Mouse (Mus musculus) heart, embryonic 11.5 days (tissue): ENCODE measurements at regions not wholly inside any gene's neighbourhood (a gene's known extent, or its start where the extent isn't known, plus 50 kb on each side); places are given as distances from the start of the nearest gene placed in this dataset.

Source experiments
- ATAC-seq: fragments of 200-750 bp; cut with Nextera tagmentation; replicated peaks from 2 replicates; pipeline ENCODE4 v1.8.0; 2017; ENCODE audit warnings: moderate library complexity; ENCODE audit not compliant: insufficient number of reproducible peaks, low FRiP score, low TSS enrichment
- H3K27ac ChIP-seq: fragments of 300-500 bp; sonication (generic); 2 replicates; pipeline ENCODE4 v1.5.1; 2014; ENCODE audit warnings: mild to moderate bottlenecking, low read depth, low read length
- H3K27me3 ChIP-seq: fragments of 300-500 bp; sonication (generic); 2 replicates; pipeline ENCODE4 v1.6.1; 2014; ENCODE audit warnings: mild to moderate bottlenecking, low read length, mixed read lengths; ENCODE audit not compliant: control insufficient read depth, insufficient read depth
- H3K36me3 ChIP-seq: fragments of 300-500 bp; sonication (generic); 2 replicates; pipeline ENCODE4 v1.6.1; 2014; ENCODE audit warnings: mild to moderate bottlenecking, low read length, moderate library complexity, mixed read lengths; ENCODE audit not compliant: control insufficient read depth, insufficient read depth
- H3K4me1 ChIP-seq: fragments of 300-500 bp; sonication (generic); 2 replicates; pipeline ENCODE4 v1.6.1; 2014; ENCODE audit warnings: low read length; ENCODE audit not compliant: control insufficient read depth, insufficient read depth
- H3K4me2 ChIP-seq: fragments of 300-500 bp; sonication (generic); 2 replicates; pipeline ENCODE4 v1.6.1; 2014; ENCODE audit warnings: mild to moderate bottlenecking, moderate library complexity
- H3K4me3 ChIP-seq: fragments of 300-500 bp; sonication (generic); 2 replicates; pipeline ENCODE4 v1.5.1; 2014; ENCODE audit warnings: low read depth, low read length
- H3K9ac ChIP-seq: fragments of 300-500 bp; sonication (generic); 2 replicates; pipeline ENCODE4 v1.6.1; 2014; ENCODE audit warnings: mild to moderate bottlenecking, low read depth, low read length, moderate library complexity
- H3K9me3 ChIP-seq: fragments of 300-500 bp; sonication (generic); replicated peaks from 2 replicates; pipeline ENCODE4 v1.6.1; 2016; ENCODE audit warnings: low read length; ENCODE audit not compliant: control insufficient read depth
- WGBS: fragments of 180-500 bp; shearing (Covaris S2); extraction: QIAGEN DNeasy Blood & Tissue Kit; methylation state at CpG from one replicate; pipeline ENCODE4 v1.1.7; 2014; ENCODE audit not compliant: insufficient replicate concordance; 5-methylcytosine and 5-hydroxymethylcytosine counted together

DNA sequence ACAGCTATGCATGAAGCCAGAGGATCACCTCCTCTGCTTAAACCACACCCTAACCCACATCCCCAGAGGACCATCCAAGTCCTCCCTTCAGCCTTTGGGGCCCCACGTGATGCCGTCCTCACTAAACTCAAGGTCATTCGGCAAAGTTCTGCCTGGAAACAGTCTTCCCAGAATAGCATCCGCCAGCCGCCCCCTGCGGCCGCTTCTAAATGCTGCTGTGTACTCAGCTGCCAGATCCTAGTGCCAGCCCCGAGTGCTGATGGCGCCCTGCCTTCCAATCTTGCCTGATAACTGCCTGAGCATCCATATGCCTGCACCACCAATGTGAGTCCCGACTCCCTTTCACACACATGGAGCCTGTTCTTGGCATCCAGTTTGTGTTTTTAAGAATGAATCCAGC lies 247.9 kb upstream of the Sulf2 start:
- no peaks in the 10 kb centered on the region for H3K36me3 ChIP-seq
- peak overlapping the region; percentile 94 for H3K27ac ChIP-seq
- 45% methylated on average over 10 of the region's 10 CpGs for WGBS
- H3K9ac ChIP-seq, result peak overlapping the region; percentile 46
- H3K4me2 ChIP-seq, result peak overlapping the region; percentile 36
- H3K4me1 ChIP-seq, result peaks cover 31% of the 10 kb centered on the region
- no peak for ATAC-seq
- no peaks in the 10 kb centered on the region for H3K9me3 ChIP-seq
- H3K4me3 ChIP-seq, result no peak overlapping the region
- H3K27me3 ChIP-seq, result no peaks in the 10 kb centered on the region

DNA sequence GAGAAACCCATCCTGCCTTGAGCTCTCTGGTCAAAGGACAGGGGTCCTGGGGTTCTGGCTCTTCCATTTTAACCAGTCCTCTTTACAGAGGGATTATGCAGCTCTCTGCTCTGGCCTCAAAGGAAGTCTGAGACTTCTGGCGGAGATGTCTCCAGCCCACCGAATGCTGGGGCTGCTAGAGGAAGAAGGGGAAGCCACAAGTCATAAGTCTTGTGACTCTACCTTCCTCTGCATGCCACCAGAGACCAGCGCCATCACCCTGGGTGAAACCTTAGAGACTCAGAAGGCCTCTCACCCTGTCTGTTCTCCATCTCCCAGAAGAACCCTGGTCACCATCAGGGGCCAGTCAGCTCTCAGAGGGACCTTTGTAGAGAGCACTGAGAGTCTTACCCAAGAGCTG lies 246.4 kb upstream of the Sulf2 start:
- ATAC-seq, result no peak
- Histone ChIP-seq H3K9ac (no peak overlapping the region), H3K4me2 (no peak overlapping the region), H3K27ac (no peak overlapping the region), H3K27me3 (no peaks in the 10 kb centered on the region), H3K36me3 (no peaks in the 10 kb centered on the region), H3K4me1 (peaks cover 35% of the 10 kb centered on the region), H3K9me3 (no peaks in the 10 kb centered on the region), H3K4me3 (no peak overlapping the region)
- WGBS, result 87% methylated on average over 3 of the region's 3 CpGs

DNA sequence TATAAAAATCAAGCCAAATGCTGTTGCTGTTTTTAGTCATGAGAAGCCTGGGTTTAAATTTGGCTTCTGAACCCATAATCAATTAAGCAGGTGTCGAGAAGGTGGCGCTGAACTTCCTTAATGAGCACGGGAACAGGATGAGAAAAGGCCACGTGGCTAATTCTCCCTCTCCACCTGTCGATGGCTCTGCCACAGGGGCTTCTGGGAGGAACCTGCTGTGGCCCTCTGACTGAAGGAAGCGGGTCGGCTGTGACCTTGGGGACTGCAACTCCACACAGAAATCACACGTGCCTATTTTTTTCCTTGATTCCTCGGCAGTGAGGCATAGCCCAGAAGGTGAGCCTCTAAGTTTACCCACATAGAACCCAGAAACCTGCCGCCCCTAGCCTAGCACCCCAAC lies 244.8 kb upstream of the Sulf2 start:
- peaks cover 32% of the 10 kb centered on the region for H3K4me1 ChIP-seq
- no peak for ATAC-seq
- H3K36me3 ChIP-seq, result no peaks in the 10 kb centered on the region
- 46% methylated on average over 10 of the region's 10 CpGs for WGBS
- no peaks in the 10 kb centered on the region for H3K9me3 ChIP-seq
- no peak overlapping the region for H3K4me2 ChIP-seq
- no peaks in the 10 kb centered on the region for H3K27me3 ChIP-seq
- H3K9ac ChIP-seq, result peak overlapping the region; percentile 49; the same call in 1 of the 2 replicates
- no peak overlapping the region for H3K4me3 ChIP-seq
- H3K27ac ChIP-seq, result peak overlapping the region; percentile 97

DNA sequence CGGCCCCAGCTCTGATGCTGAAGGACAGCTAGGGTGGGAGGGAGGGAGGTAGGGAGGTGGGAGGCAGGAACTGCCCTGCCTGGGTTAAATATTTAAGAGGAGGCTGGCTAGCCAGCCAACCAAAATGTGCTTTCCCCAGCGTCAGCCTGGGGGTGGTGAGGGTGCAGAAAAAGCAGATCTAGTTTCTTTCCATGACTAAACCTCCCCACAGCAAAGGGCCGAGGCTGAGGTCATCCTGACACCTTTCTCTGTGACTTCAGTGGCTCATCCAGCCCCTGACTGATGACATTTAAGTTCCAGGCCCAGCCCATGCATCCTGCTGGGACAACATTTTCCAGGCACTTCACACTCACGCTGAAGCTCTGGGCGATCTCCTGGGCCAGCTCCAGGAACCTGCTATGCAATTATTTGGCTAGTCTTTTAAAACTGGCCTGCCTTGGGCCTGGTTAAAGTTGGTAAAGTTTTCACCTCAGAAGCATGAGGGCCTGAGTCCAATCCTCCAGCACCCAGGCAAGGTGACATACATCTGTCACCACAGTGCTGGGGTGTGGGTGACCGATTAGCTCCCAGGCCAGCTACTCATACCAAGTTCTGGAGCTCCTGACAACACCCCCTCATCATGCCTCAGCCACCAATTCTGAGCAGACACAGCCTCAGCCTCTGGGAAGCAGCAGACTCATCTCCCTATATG lies 243.8 kb upstream of the Sulf2 start:
- peak overlapping the region; percentile 49 for H3K9ac ChIP-seq

DNA sequence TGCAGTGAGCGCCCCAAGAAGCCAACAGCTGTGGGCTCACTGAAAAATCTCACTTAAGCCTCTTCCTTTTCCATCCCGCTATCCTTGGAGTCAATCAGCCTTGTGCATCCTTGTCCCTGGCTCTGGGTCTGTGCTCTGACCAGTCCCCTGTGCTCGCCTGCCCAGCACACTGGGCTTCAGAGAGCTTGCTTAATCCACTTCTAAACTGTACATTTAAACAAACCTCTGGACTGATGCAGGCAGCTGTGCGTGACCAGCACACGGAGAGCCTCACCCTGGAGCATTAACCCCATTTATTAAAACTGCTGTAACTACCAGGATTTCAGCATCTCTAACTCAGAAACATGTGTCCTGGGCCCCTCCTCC lies 243.3 kb upstream of the Sulf2 start:
- no peak for ATAC-seq
- no peak overlapping the region for H3K4me2 ChIP-seq
- no peak overlapping the region for H3K4me3 ChIP-seq
- H3K4me1 ChIP-seq, result peaks cover 32% of the 10 kb centered on the region
- 46% methylated on average over 5 of the region's 5 CpGs for WGBS
- H3K9me3 ChIP-seq, result no peaks in the 10 kb centered on the region
- H3K9ac ChIP-seq, result peak overlapping the region; percentile 68
- H3K36me3 ChIP-seq, result no peaks in the 10 kb centered on the region
- peak overlapping the region; percentile 97 for H3K27ac ChIP-seq
- no peaks in the 10 kb centered on the region for H3K27me3 ChIP-seq

More for the DNA sequence above, 243.8 kb upstream of the Sulf2 start:
- Histone ChIP-seq H3K27ac (peak overlapping the region; percentile 97), H3K36me3 (no peaks in the 10 kb centered on the region), H3K4me2 (no peak overlapping the region), H3K4me1 (peaks cover 32% of the 10 kb centered on the region), H3K4me3 (no peak overlapping the region), H3K9me3 (no peaks in the 10 kb centered on the region), H3K27me3 (no peaks in the 10 kb centered on the region)
- peak; percentile 48 for ATAC-seq
- 6% methylated on average over 6 of the region's 6 CpGs for WGBS

DNA sequence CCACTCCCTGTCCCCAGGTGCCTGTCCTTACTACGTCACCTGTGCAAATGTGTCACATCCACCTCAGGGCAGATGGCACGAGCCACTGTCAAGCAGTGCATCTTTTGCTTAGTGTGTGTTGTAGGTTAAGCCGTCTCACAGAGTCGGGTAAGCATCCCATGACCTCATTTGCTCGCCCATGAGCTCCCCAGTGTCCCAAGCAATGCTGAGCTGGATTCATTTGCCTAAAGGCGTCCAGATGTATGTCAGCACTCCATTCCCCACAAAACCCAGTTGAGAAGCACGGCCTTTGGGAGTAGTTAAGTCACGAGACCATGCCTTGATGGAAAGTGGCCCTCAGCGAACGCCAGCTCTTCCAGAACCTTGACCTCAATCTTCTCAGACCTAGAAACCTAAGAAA lies 242.7 kb upstream of the Sulf2 start:
- no peak overlapping the region for H3K4me2 ChIP-seq
- H3K4me1 ChIP-seq, result peaks cover 32% of the 10 kb centered on the region
- no peaks in the 10 kb centered on the region for H3K36me3 ChIP-seq
- no peaks in the 10 kb centered on the region for H3K9me3 ChIP-seq
- peak overlapping the region; percentile 68 for H3K9ac ChIP-seq
- H3K27ac ChIP-seq, result peak overlapping the region; percentile 97
- no peak for ATAC-seq
- H3K27me3 ChIP-seq, result no peaks in the 10 kb centered on the region
- WGBS, result 76% methylated on average over 10 of the region's 10 CpGs
- no peak overlapping the region for H3K4me3 ChIP-seq

DNA sequence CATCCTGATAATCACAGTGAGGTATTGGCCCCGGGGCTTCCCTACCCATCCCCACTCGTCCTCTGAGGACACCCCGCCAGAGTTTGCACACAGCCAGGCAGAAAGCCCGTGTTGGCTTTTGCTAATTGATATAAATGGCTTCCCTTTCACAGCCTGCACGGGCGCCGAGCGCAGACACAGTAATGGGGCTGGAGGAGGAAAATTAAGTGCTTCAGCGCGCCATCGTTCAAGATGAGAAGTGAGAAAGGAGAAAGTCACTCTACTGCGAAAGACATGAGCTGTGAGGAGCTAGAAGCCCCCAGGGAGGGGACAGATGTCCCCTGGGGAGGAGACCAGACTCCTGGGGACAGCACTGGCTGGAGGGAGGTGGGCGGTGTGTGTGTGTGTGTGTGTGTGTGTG lies 239.2 kb upstream of the Sulf2 start:
- no peaks in the 10 kb centered on the region for H3K9me3 ChIP-seq
- H3K27me3 ChIP-seq, result no peaks in the 10 kb centered on the region
- H3K4me1 ChIP-seq, result peaks cover 18% of the 10 kb centered on the region
- H3K9ac ChIP-seq, result no peak overlapping the region
- 62% methylated on average over 13 of the region's 13 CpGs for WGBS
- no peak overlapping the region for H3K27ac ChIP-seq
- no peak for ATAC-seq
- H3K4me3 ChIP-seq, result no peak overlapping the region
- H3K36me3 ChIP-seq, result no peaks in the 10 kb centered on the region
- no peak overlapping the region for H3K4me2 ChIP-seq

DNA sequence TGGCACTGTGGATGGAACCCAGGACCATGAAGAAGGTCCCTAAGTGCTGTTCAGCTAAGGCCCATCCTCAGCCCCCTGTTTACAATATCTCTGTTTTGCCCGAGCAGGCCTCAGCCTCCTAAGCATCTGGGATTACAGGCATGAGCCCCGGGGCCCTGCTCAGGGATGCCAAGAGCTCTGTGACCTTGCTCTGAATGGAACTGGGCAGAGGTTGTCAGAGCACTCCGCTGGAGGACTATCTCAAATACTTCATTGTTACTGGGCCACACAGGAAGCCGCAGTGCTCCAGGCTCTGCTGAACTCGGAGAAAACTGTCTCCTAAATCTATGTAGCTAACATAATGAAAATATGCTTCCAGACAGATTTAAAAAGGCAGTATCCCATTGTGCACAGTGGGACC lies 235.7 kb upstream of the Sulf2 start:
- Histone ChIP-seq H3K27me3 (no peaks in the 10 kb centered on the region), H3K9ac (no peak overlapping the region), H3K4me3 (no peak overlapping the region), H3K4me1 (0 out of 2 replicates have a peak, but pooled peaks cover 2% of the 10 kb centered on the region), H3K27ac (no peak overlapping the region), H3K9me3 (no peaks in the 10 kb centered on the region), H3K4me2 (no peak overlapping the region), H3K36me3 (no peaks in the 10 kb centered on the region)
- 29% methylated on average over 5 of the region's 5 CpGs for WGBS
- no peak for ATAC-seq

DNA sequence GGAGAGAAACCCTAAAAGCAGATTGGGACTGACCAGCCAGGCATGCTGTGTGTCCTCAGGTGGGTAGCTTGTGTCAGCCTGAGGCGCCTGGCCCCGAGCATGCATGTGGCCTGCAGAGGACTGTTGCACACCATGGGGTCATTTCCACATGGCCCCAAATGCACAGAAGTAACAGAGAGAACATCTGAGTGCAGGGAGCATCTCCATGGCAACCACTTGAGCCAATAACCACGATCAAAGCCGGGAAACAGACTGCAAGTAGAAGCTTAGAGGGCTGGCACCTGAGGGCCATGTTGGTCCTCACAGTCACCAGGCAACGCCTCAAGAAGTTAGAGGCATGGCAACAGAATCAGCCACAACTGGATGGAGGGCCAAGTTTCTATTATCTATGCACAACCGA lies 232.6 kb upstream of the Sulf2 start:
- ATAC-seq, result no peak
- Histone ChIP-seq H3K27ac (no peak overlapping the region), H3K9ac (no peak overlapping the region)

More for the DNA sequence above, 232.6 kb upstream of the Sulf2 start:
- 40% methylated on average over 6 of the region's 6 CpGs for WGBS
- H3K4me3 ChIP-seq, result no peak overlapping the region
- H3K9me3 ChIP-seq, result no peaks in the 10 kb centered on the region
- H3K4me1 ChIP-seq, result 0 out of 2 replicates have a peak, but pooled peaks cover 2% of the 10 kb centered on the region
- H3K4me2 ChIP-seq, result no peak overlapping the region
- no peaks in the 10 kb centered on the region for H3K36me3 ChIP-seq
- no peaks in the 10 kb centered on the region for H3K27me3 ChIP-seq
